Mouse (Mus musculus): ENCODE results near the gene Gm17581.
"Not testable (repeated sequence)": the region's sequence is repeated elsewhere in the genome, so short reads cannot be mapped to it uniquely, and the experiment has no call there.

Gene Gm17581

GRCm38 (mm10) chr2:155736936-155737335, 1.3 kb upstream of the Gm17581 start:
- DNase-seq = no peak

GRCm38 (mm10) chr2:155735080-155735479, 586 bp downstream of the Gm17581 start:
- DNase-seq = no peak

GRCm38 (mm10) chr2:155729158-155729645, 6.5 kb downstream of the Gm17581 start, which contains the start of gene Edem2:
Gene Edem2, minus strand, starts transcription at chr2:155729475.
- DNase-seq = peak; percentile 86

- DNase-seq = no peak
Measured at GRCm38 (mm10) chr2:155728742-155729141, 6.9 kb downstream of the Gm17581 start.

GRCm38 (mm10) chr2:155727764-155728395, 7.8 kb downstream of the Gm17581 start:
- DNase-seq = no peak

GRCm38 (mm10) chr2:155726302-155726701, 9.4 kb downstream of the Gm17581 start:
- DNase-seq = no peak

- no peak for DNase-seq
Measured at GRCm38 (mm10) chr2:155724526-155724925, 11.1 kb downstream of the Gm17581 start.

GRCm38 (mm10) chr2:155724036-155724435, 11.6 kb downstream of the Gm17581 start:
- no peak for DNase-seq

- no peak for DNase-seq
Measured at GRCm38 (mm10) chr2:155720585-155720984, 15.1 kb downstream of the Gm17581 start.

- DNase-seq = no peak
Measured at GRCm38 (mm10) chr2:155717082-155717990, 18.3 kb downstream of the Gm17581 start.

GRCm38 (mm10) chr2:155710557-155710956, 25.1 kb downstream of the Gm17581 start:
- DNase-seq = no peak

- no peak for DNase-seq
Measured at GRCm38 (mm10) chr2:155707251-155707650, 28.4 kb downstream of the Gm17581 start.

- no peak for DNase-seq
Measured at GRCm38 (mm10) chr2:155703630-155704029, 32.0 kb downstream of the Gm17581 start.

- DNase-seq = no peak
Measured at GRCm38 (mm10) chr2:155701399-155701919, 34.2 kb downstream of the Gm17581 start.

GRCm38 (mm10) chr2:155698443-155698842, 37.2 kb downstream of the Gm17581 start:
- DNase-seq = not testable (repeated sequence)

- DNase-seq = no peak
Measured at GRCm38 (mm10) chr2:155696851-155697250, 38.8 kb downstream of the Gm17581 start.

GRCm38 (mm10) chr2:155696091-155696558, 39.5 kb downstream of the Gm17581 start:
- DNase-seq = peak; percentile 91

- DNase-seq = no peak
Measured at GRCm38 (mm10) chr2:155695316-155695715, 40.4 kb downstream of the Gm17581 start.

GRCm38 (mm10) chr2:155694564-155694963, 41.1 kb downstream of the Gm17581 start:
- no peak for DNase-seq

GRCm38 (mm10) chr2:155693136-155693535, 42.5 kb downstream of the Gm17581 start:
- no peak for DNase-seq

- DNase-seq = peak; percentile 99
Measured at GRCm38 (mm10) chr2:155691723-155692493, 43.8 kb downstream of the Gm17581 start, which contains the start of gene Trpc4ap. Gene Trpc4ap, minus strand, starts transcription at chr2:155692384.

GRCm38 (mm10) chr2:155691336-155691722, 44.3 kb downstream of the Gm17581 start:
- no peak for DNase-seq

- no peak for DNase-seq
Measured at GRCm38 (mm10) chr2:155689211-155689610, 46.5 kb downstream of the Gm17581 start.

Data from cerebellum, adult 8-10 months (tissue).